Mouse (Mus musculus) liver, embryonic 14.5 days (tissue): ENCODE results near the gene Cenph. TPM values are rescaled to one million over a fixed set of nuclear protein-coding genes. Genes with fewer than 3 reads are reported as not detected.

Source experiments
- ATAC-seq: fragments of 200-750 bp; cut with Nextera tagmentation; 2 replicates; pipeline ENCODE4 v1.8.0; 2017; ENCODE audit warnings: moderate number of reproducible peaks, mild to moderate bottlenecking, moderate library complexity; ENCODE audit not compliant: insufficient read depth
- DNase-seq, 3 experiments: peaks; one replicate each; pipeline ENCODE4 v3.0.0-alpha.2; 2012 to 2013; ENCODE audit warnings: low read depth in 3 of 3, low spot score in 3 of 3
- H3K27ac ChIP-seq: fragments of 300-500 bp; sonication (generic); 2 replicates; pipeline ENCODE4 v1.5.1; 2014; ENCODE audit warnings: moderate library complexity, mild to moderate bottlenecking, control low read depth, inconsistent platforms
- H3K27me3 ChIP-seq: fragments of 300-500 bp; sonication (generic); 2 replicates; pipeline ENCODE4 v1.6.1; 2014; ENCODE audit warnings: mild to moderate bottlenecking, low read length, moderate library complexity; ENCODE audit not compliant: control insufficient read depth, insufficient read depth
- H3K36me3 ChIP-seq: fragments of 300-500 bp; sonication (generic); replicated peaks from 2 replicates; pipeline ENCODE4 v1.6.1; 2014; ENCODE audit warnings: low read depth; ENCODE audit not compliant: control insufficient read depth, insufficient read depth
- H3K4me1 ChIP-seq, 2 experiments: fragments of 200-500 bp in 1 of 2; fragments of 300-500 bp in 1 of 2; sonication (generic) in 1 of 2; replicated peaks; 2 replicates each; pipeline ENCODE4 v1.6.1; 2012 to 2014; ENCODE audit warnings: antibody characterized with exemption in 1 of 2, inconsistent platforms in 1 of 2, low read length in 1 of 2; ENCODE audit not compliant: control insufficient read depth in 2 of 2, insufficient read depth in 2 of 2
- H3K4me2 ChIP-seq: fragments of 300-500 bp; sonication (generic); 2 replicates; pipeline ENCODE4 v1.6.1; 2014; ENCODE audit warnings: low read depth, mild to moderate bottlenecking, control low read depth, moderate library complexity
- H3K4me3 ChIP-seq, 2 experiments: fragments of 200-500 bp in 1 of 2; fragments of 300-500 bp in 1 of 2; sonication (generic) in 1 of 2; 2 replicates each; pipeline ENCODE4 v1.5.1; 2012 to 2014; ENCODE audit warnings: low read depth in 2 of 2, low read length in 2 of 2, mild to moderate bottlenecking in 2 of 2, control low read depth in 1 of 2, inconsistent platforms in 1 of 2, moderate library complexity in 1 of 2; ENCODE audit not compliant: insufficient read depth in 1 of 2
- H3K9ac ChIP-seq: fragments of 300-500 bp; sonication (generic); replicated peaks from 2 replicates; pipeline ENCODE4 v1.6.1; 2014; ENCODE audit warnings: mild to moderate bottlenecking, control low read depth, moderate library complexity
- H3K9me3 ChIP-seq: fragments of 300-500 bp; sonication (generic); 2 replicates; pipeline ENCODE4 v1.6.1; 2016; ENCODE audit warnings: low read length, mixed read lengths; ENCODE audit not compliant: control insufficient read depth
- CTCF ChIP-seq: IDR thresholded peaks from 2 replicates; pipeline ENCODE4 v1.5.1; 2016; ENCODE audit warnings: antibody characterized with exemption, low read depth, control low read depth
- EP300 ChIP-seq: IDR thresholded peaks from 2 replicates; pipeline ENCODE4 v1.6.1; 2016; ENCODE audit warnings: antibody characterized with exemption, low read depth
- WGBS: fragments of 180-500 bp; shearing (Covaris S2); extraction: QIAGEN DNeasy Blood & Tissue Kit; methylation state at CpG from one replicate; pipeline ENCODE4 v1.1.7; 2014; ENCODE audit not compliant: insufficient replicate concordance; 5-methylcytosine and 5-hydroxymethylcytosine counted together
- polyA plus RNA-seq, 2 experiments: library from polyadenylated mRNA; depleted of rRNA in 1 of 2; stranded (reverse) in 1 of 2; unstranded in 1 of 2; fragments of >200 nt; fragmentation: Nextera tagmentation in 1 of 2; extraction: Ambion mirVana in 1 of 2; gene quantifications; 2 replicates each; pipeline versions ENCODE4 v1.2.1 to v1.2.3; 2012 to 2014

The Cenph gene
- polyA plus RNA-seq (2012; rRNA removed) (13.9 and 26.6 TPM in 2 replicates), polyA plus RNA-seq (2014; fragmentation: Nextera tagmentation; extraction: Ambion mirVana) (40.2 and 40.3 TPM in 2 replicates)

DNA sequence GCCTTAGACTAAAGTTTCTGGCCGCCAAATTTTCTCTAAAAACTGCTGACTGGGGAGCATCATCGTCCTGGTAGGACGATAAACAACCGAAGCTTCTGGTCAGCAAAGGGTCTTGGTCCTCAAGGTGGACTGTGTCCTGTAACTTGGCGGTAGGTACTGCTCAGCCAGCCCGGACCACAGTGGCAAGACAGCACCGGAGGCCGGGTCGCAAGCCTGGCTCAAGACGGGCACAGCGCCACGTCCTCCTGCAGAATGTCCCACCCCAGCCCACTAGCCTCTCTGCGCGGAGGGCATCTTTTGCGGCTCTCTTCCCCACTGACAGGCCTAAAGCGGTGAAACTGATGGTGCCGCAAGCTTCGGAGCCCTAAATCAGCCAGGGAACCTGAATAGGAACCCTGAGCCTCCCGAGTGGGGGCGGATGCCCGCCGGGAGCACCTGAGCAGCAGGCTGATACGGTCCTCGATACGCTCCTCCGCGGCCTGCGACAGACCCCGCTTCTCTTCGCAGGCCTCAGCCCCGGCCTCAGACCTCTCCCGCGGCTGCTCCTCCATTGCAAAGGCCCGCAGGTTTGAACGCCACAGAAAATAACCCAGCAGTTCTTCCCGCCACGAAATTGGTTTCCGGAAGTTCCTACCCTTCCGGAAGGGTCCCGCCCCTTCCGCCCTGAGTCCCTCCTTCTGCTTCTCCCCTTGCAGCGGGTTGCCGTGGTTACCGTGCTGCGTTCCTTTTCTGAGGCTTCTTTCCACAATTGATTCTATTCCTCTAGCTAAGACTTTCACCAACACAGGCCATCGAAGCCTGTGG lies at the start of gene Cenph:
Gene Cenph, minus strand, starts transcription at position 648 of the 804 bp plus-strand sequence.
- peaks cover 40 to 45% of the 10 kb centered on the region in 2 experiments for H3K4me1 ChIP-seq
- peak within 1 kb of the TSS; percentile 68 to 80 for H3K4me3 ChIP-seq
- TF ChIP-seq CTCF (no peak), EP300 (no peak)
- peak within 1 kb of the TSS; percentile 70 for H3K9ac ChIP-seq
- H3K36me3 ChIP-seq: peaks cover 46% of the 10 kb centered on the region
- no peaks in the 10 kb centered on the region for H3K9me3 ChIP-seq
- ATAC-seq (peak; percentile 79), DNase-seq (peak; percentile 82 to 85 (median 84))
- peak within 1 kb of the TSS; percentile 83 for H3K4me2 ChIP-seq
- H3K27me3 ChIP-seq: no peaks in the 10 kb centered on the region
- WGBS: under 1% methylated on average over 46 of the region's 46 CpGs
- H3K27ac ChIP-seq: peak within 1 kb of the TSS; percentile 71

DNA sequence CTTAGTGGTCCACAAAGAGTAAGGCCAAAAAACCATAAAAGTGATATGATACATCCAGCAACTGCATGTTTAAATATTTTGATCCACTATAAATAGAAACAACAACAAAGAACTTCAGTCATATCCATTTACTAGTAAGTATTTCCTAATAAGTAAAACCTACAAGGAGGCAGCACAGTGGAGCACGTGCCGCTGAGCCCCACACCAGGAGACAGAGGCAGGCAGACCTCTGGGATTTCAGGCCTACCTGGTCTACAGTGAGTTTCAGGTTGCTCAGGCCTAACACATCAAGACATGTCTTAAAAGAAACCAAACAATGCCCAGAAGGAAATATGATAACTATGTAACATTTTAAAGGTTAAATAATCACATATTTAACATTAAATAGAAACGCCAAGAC lies 49.2 kb upstream of the Cenph start:
- H3K27ac ChIP-seq: no peak overlapping the region
- no peaks in the 10 kb centered on the region for H3K9me3 ChIP-seq
- no peaks in the 10 kb centered on the region for H3K27me3 ChIP-seq
- no peak overlapping the region for H3K4me3 ChIP-seq
- H3K4me2 ChIP-seq: no peak overlapping the region
- TF ChIP-seq EP300 (no peak), CTCF (no peak)
- no peak overlapping the region for H3K9ac ChIP-seq
- no peak for ATAC-seq
- no peak for DNase-seq
- 0 out of 4 replicates have a peak, but pooled peaks cover 0 to 2% of the 10 kb centered on the region in 2 experiments for H3K4me1 ChIP-seq
- peaks cover 36% of the 10 kb centered on the region for H3K36me3 ChIP-seq
- WGBS: 90% methylated on average over 3 of the region's 3 CpGs

DNA sequence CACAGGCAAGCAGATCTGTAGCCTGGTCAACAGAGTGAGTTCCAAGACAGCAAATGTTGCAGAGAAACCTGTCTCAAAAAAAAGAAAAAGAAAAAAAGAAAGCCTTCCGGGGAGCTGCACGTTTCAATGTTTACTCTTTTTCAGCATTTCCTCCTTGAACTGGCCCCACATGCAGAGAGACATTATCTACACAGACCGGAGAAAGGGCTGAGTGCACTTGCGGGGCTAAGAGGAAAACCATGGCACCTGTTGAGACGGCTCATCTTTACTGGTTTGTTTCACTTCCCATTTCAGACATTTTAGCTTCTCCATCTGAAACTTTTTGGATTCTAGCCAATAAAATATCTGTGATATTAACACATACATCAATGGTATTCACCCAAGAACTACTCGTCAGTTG lies 48.6 kb upstream of the Cenph start:
- DNase-seq: no peak

DNA sequence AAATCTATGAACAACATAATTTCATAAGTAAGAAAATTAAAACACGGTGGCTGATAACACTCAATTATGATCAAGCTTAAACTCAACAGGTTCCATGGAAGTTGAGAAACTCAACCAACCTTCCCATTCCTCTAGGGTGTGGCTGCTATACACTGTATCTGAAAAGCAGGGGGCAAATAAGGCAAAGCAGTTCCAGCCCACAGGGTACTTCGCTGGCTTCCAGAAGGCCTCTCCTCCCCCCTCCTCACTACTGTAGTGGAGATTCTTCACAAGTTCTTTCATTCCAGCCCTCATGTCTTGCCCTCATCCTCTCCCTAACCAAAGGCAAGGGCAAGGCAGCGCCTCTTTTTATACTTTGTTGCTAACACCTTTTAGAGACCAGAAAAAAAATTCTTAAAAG lies 48.2 kb upstream of the Cenph start:
- WGBS: 84% methylated on average over 3 of the region's 3 CpGs
- ATAC-seq (no peak), DNase-seq (no peak)
- Histone ChIP-seq H3K27ac (no peak overlapping the region), H3K27me3 (no peaks in the 10 kb centered on the region), H3K4me1 (no peaks in the 10 kb centered on the region), H3K4me3 (no peak overlapping the region), H3K9ac (no peak overlapping the region), H3K4me2 (no peak overlapping the region), H3K9me3 (no peaks in the 10 kb centered on the region), H3K36me3 (peaks cover 40% of the 10 kb centered on the region)
- no peak for TF ChIP-seq CTCF
- TF ChIP-seq EP300: no peak

More for the DNA sequence above, 48.6 kb upstream of the Cenph start:
- 0 out of 4 replicates have a peak, but pooled peaks cover 0 to 2% of the 10 kb centered on the region in 2 experiments for H3K4me1 ChIP-seq
- H3K27me3 ChIP-seq: no peaks in the 10 kb centered on the region
- WGBS: 51% methylated on average over 6 of the region's 6 CpGs
- no peak for TF ChIP-seq CTCF
- TF ChIP-seq EP300: no peak
- H3K4me3 ChIP-seq: no peak overlapping the region
- no peak overlapping the region for H3K27ac ChIP-seq
- H3K9ac ChIP-seq: no peak overlapping the region
- H3K9me3 ChIP-seq: no peaks in the 10 kb centered on the region
- H3K36me3 ChIP-seq: peaks cover 38% of the 10 kb centered on the region
- no peak overlapping the region for H3K4me2 ChIP-seq
- ATAC-seq: no peak

DNA sequence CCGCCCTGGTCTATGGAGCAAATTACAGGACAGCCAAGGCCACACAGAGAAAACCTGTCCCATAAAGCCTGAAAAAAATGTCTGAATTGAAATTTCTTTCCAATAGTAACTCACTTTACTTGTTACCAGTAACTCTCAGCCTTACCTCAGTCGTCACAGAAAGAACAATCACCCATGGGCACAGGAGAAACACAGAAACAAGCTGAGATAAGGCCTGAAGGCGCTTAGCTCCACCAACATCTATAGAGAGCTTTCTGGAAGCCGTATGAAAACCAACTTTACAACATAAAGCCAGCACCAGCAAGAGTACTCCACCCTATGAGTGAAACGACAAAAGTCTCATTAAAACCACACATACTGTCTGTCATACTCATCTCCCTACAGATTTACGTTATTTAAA lies 38.8 kb upstream of the Cenph start:
- no peak overlapping the region for H3K27ac ChIP-seq
- no peak overlapping the region for H3K4me3 ChIP-seq
- TF ChIP-seq CTCF (no peak), EP300 (no peak)
- no peak overlapping the region for H3K4me2 ChIP-seq
- H3K36me3 ChIP-seq: peaks cover 54% of the 10 kb centered on the region
- DNase-seq (no peak), ATAC-seq (no peak)
- WGBS: 69% methylated on average over 6 of the region's 6 CpGs
- H3K27me3 ChIP-seq: no peaks in the 10 kb centered on the region
- no peaks in the 10 kb centered on the region for H3K4me1 ChIP-seq
- no peak overlapping the region for H3K9ac ChIP-seq
- no peaks in the 10 kb centered on the region for H3K9me3 ChIP-seq
